Mouse (Mus musculus): ENCODE results near the gene Ctrb1.
A peak's percentile ranks its signal among the peaks of the same experiment; 100 is the strongest.

Gene Ctrb1

DNA sequence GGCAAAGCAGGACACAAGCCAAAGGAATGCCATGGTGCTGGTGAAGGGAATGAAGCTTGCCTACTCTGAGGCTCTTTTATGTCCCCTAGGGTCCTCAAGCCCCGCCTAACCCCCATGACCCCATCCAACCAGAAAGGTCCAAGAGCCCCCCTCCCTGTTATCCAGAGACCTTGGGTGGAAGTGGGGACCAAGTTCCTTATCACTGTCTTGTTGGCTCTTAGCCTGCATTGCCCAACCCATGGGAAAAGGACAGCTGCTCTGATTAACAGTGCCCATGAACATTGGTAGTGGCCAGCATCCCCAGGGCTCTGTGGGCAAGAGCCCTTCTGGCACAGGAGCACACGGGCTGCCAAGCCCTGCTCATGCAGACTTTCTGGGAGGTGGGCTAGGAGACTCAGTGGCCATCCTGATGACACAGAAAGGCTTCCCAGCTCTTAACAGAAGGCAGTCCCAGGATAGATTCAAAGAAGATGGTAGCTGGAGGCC, at the start of gene Ctrb1:
Gene Ctrb1 (minus strand): TSS at position 51 of the 486 bp plus-strand sequence.
- DNase-seq (ENCODE audit: low read depth, low spot score) = no peak

- DNase-seq (ENCODE audit: low read depth, low spot score) = no peak
Measured at GRCm38 (mm10) chr8:111740301-111740711, 49.5 kb upstream of the Ctrb1 start.

GRCm38 (mm10) chr8:111739604-111740003, 48.8 kb upstream of the Ctrb1 start:
- DNase-seq (ENCODE audit: low read depth, low spot score) = no peak

GRCm38 (mm10) chr8:111738867-111739266, 48.1 kb upstream of the Ctrb1 start:
- no peak for DNase-seq (ENCODE audit: low read depth, low spot score)

DNA sequence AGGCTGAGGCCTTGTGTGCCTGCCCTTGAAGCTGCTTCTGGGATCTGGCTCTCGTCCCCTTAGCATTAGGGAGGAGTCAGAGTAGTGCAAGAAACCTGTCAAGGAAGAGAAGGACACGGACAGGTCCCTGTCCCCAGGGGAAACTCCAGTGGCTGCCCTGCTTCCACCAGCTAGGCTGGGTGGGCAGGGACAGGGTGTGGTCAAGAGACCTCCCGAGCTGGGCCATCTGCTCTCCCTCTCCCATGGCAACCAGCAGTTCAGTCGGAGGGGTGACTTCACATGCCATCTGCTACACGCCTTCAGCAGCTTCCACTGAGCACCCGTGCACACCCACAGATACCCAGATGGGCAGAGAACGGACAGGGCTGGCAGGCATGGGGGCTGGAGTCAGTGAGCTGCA, 45.5 kb upstream of the Ctrb1 start:
- DNase-seq (ENCODE audit: low read depth, low spot score) = no peak

- no peak for DNase-seq (ENCODE audit: low read depth, low spot score)
Measured at GRCm38 (mm10) chr8:111735791-111736190, 45.0 kb upstream of the Ctrb1 start.

DNA sequence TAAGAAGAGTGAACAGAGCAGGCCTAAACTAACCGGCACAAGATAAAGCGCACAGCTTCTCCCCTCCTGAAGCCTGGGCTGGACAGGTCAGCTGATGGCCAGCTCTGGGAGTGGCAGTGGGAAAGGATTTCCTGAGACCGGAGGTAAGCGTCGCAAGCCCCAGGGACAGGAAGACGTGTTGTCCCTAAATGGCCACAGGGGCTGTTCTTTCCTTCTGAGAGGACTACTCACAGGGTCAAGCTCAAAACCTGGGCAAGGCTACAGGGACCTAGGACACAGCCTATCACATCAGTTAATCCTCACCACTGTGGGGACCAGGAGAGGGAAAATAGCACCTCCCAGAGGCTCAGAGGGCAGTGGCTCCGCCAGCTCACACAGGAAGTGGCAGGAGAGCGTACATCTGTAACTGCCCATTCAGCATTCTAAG, 44.5 kb upstream of the Ctrb1 start:
- no peak for DNase-seq (ENCODE audit: low read depth, low spot score)

DNA sequence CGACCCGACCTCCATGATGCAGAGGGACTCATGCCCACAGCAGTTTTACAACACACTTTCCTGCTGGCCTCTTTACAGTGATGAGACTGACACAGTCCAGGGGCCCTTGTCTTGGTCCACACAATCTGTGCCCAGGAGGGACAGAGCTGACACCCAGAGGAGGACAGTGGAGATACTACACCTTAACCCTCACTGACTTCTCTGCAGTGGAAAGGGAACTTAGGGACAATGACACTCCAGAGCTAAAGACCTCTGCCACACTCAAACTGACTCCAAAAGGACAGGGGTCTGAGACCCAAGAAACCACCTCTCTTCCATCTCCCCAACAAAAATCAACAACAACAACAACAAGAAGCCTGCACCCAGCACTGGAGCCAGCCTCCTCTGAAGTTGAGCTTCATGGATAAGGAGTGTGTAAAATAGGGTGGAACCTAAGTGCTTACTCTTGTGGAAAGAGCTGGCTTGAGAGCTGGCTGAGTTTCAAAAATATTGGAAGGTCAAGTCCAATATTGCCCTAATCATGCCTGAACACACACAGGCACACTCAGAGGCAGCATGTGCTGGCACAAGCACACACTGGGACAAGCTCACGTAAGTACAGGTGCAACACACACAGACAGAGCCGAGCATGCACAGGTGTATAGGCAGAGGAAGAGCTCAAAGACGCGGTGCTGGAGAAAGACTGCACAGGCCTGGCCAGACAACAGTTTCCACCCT, 43.6 kb upstream of the Ctrb1 start:
- no peak for DNase-seq (ENCODE audit: low read depth, low spot score)

GRCm38 (mm10) chr8:111733581-111734243, 42.9 kb upstream of the Ctrb1 start:
- DNase-seq (ENCODE audit: low read depth, low spot score) = no peak

- no peak for DNase-seq (ENCODE audit: low read depth, low spot score)
Measured at GRCm38 (mm10) chr8:111732406-111733085, 41.7 kb upstream of the Ctrb1 start.

GRCm38 (mm10) chr8:111732004-111732403, 41.2 kb upstream of the Ctrb1 start:
- peak; percentile 88 for DNase-seq (ENCODE audit: low read depth, low spot score)

DNA sequence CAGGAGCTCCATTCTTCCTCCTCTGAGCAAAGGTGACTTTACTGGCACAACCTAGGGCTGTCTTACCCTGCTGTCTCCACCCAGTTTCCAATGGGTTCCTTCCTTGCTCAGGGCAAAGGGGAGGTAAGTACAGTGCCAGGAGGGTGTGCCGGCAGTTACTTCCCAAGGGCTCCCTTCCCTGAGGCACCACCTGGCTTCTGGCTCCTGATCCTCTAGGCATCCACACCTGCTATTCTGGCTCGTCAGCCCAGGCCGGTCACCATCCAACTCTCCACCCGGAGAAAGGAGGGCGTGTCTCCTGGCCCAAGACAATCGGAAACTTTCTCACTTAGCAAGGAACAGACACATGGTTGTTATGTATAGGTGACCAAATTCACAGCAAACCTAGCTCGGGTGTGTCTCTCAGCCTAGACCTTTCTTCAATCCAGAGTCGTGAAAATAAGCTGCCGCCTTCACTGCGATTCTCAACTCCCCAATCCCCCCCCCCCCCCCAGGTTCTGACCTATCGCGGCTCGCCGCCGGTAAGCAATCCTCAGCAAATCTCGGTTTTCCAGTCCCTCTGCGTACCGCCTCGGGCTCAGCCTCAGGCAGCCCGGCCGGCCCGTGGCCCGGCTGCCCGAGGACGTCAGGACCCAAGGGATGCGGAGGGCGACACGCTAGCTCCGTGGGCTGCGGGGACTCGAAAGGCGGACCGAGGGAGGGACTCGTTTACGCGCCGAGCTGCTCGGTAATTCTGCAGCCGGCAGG, 40.6 kb upstream of the Ctrb1 start:
- no peak for DNase-seq (ENCODE audit: low read depth, low spot score)

DNA sequence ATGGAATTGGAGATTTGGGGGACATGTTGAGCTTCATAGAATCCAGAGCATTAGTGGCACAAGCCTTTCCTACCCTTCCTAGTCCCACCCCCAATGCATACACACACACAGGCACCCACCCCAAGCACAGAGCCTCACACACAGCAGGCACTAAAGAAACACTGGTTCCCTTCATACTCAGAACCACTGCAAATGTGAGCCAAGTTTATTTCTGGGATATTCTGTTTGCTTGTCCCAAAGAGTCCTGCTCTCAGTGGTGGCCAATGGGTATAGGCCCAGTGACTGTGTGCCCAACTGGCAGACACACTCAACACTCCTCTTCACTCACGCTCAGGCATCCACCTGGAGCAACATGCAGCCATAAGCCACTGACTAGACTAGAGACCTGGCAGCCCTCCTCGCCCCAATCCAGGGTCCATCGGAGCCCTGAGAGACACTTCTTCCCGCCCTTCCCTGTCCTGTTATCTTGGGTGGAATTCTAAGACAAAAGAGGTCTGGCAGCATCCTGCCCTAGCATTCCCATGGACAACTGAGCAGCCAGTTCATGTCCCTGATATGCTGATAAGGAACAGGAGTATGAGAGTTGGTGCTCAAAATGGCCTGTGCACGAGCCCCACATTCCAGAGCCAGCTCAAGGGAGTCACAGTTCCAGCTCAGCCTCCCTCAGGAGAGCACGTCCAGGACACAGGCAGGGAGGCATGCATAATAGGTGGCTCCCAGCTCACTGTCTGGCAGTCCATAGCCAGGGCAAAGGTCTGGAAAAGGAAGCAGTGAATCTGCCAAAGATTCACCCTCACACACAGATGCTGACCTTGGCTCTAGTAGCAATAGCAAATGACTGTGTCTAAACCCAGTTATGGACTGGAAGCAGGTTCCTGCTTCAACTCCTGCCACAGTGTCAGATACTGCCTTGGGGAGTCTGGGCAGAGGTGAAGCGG, 38.7 kb upstream of the Ctrb1 start:
- DNase-seq (ENCODE audit: low read depth, low spot score) = no peak

DNA sequence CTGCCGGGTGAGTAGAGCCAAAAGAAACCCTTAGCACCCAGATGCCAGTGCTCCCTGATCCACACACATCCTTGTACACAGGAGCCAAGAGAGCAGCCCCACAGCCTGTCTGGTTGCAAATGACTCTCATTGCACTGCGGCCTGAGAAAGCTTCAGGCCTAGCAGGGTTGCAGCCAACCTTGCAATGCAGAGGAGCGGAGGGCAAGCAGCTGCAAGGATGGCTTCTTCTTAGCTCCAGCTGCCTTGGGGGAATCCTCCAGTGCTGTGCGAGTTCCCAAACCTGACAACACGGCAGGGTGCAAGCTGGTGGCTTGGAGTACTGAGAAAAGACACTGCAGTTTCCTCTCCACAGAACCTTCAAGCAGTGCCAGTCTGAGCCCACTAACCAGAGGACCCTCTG, 37.7 kb upstream of the Ctrb1 start:
- DNase-seq (ENCODE audit: low read depth, low spot score) = no peak

DNA sequence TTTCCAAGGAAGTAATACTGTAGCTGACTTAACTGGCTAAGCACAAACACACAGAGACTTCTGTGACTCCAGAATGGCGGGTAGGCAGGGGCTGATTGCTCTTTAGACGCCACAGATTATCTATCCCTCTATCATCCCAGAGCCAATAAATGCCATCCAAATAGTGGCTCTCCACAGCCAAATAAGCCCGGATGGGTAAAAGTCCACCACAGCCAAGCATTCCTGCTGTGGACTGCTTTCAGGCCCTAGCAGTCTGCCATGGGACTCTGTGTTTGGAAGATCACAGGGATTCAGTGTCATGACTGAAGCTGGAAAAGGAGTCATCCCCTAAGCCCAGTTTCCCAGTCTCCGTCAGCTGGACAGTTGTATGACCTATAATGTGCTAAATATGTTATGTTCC, 36.7 kb upstream of the Ctrb1 start:
- DNase-seq (ENCODE audit: low read depth, low spot score) = no peak

DNA sequence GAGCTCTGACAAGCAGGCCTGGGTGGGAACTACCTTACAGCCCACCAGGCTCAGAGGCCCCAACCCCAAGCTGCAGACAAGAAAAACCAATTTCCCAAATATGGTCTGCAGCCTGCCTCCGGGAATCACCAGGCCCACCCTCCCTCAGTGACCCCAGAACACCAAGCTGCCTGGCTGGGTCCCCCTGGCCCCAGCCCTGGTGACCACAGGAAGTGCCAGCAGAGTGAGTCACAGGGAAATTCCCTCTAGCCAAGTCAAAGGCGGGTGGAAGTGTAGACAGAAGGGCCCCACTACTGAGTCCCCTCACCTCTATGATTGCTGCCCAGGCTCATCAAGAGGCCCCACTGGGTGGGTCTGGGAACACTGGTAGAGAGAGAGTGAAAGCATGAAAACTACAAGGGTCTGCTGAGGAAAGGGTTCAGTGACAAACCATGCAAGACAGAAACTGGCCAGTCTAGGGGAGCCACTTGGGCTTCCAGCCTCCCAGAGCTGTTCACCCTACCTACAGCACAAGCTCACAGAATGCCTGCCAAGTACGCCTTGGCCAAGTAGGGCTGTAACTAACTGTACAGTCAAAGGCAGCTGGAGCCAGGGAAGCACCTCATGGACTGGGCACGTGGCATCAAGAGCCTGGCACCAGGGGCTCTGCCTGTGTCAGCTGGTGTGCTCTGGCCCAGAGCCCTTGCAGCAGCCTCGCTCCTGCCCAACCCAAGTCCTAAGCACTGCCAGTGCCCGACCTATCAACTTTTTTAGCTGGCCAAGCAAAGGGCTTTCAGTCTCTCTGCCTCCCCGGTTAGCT, 35.5 kb upstream of the Ctrb1 start:
- DNase-seq (ENCODE audit: low read depth, low spot score) = no peak

DNA sequence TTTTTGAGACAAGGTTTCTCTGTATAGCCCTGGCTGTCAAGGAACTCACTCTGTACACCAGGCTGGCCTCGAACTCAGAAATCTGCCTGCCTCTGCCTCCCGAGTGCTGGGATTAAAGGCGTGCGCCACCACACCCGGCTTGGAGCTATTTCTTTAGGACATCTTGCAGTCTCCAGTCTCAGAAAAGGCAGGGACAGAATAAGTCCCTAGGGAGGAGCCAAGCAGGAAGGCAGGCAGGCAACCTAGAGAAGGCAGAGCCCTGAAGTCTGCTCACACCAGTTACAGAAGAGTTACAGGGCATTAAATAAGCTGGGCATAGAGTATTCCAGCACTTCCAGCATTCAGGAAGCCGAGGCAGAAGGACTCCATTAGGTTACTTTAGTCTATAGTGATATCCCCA, 34.5 kb upstream of the Ctrb1 start:
- DNase-seq (ENCODE audit: low read depth, low spot score) = no peak

DNA sequence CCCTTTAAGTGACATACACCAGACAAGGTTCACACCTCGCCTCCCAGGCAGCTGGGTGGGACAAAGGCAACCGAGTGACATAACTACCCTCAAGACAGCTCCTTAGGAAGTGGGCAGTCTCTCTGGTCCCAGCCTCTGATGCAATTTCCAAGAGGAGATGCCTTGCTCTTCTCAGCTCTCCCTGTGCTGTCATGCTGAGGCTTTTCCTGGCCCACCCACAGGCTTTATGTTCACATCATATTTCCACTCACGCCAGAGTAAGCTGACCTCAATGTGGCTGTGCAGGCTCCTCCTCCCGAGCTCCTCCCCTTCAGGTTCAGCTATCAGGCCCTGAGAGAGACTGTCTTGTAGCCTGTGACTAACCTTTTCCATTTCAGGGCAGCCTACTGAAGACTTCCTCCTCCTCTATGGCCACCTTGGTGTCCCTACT, 29.3 kb upstream of the Ctrb1 start:
- peak; percentile 30 for DNase-seq (ENCODE audit: low read depth, low spot score)

DNA sequence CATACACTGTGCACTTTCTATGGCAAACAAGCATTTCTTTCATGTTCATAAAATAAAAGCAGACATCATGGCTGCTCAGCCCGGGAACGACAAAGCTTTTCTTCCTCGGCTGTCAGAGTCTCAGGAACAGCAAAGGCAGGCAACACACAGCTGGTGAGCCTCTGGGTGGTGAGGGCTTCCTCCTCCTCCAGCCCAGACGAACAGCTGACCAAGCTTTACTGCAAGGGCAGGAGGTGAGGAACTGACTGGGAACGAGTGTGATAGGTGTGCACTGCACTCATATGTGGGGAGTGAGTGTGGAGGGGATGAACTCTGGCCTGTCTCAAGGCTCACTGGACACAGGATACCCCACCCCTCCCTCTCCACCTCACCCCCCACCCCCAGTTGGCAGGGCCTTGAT, 28.1 kb upstream of the Ctrb1 start:
- no peak for DNase-seq (ENCODE audit: low read depth, low spot score)

DNA sequence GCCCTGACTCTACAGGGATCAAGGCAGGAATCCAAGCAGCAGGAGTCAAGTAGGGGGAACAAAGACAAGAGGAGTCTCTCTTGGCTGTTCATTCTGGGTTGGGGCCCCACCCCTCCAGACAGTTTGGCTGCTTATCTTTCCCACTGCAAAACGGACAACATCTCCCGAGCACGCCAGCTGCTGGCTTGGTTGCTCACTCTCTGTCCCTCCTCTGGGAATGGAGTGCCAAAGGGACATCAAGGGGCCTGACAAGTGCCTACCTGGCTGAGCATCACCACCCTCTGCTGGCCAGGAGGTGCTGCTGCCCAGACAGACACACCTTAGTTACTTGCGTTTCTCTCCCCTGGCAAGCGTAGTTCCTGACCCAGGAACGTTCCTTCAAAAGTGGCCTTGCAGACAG, 27.1 kb upstream of the Ctrb1 start:
- DNase-seq (ENCODE audit: low read depth, low spot score) = no peak

Measured in CD4-positive helper T cell, adult 2 months (primary cell).